Mouse (Mus musculus) left cerebral cortex, postnatal 4 days (tissue): Measurements from ENCODE around the gene Arv1. TPM values are rescaled to one million over a fixed set of nuclear protein-coding genes. Genes with fewer than 3 reads are reported as not detected.
A peak's percentile ranks its signal among the peaks of the same experiment; 100 is the strongest.

Source experiments
- DNase-seq: peaks from one replicate; pipeline ENCODE4 v3.0.0-alpha.2; 2022
- intact Hi-C: fragments of 180-260 bp; cut with DNase I; formaldehyde crosslinking; loops from one replicate; pipeline ENCODE4 v1.15.1; 2025
- total RNA-seq, 2 experiments: library from RNA; stranded (reverse); gene quantifications; 2 replicates each; pipeline ENCODE4 v1.2.3; 2021

The Arv1 gene
- 10 to 100 TPM; 23.3 to 24.7 TPM for total RNA-seq

DNA sequence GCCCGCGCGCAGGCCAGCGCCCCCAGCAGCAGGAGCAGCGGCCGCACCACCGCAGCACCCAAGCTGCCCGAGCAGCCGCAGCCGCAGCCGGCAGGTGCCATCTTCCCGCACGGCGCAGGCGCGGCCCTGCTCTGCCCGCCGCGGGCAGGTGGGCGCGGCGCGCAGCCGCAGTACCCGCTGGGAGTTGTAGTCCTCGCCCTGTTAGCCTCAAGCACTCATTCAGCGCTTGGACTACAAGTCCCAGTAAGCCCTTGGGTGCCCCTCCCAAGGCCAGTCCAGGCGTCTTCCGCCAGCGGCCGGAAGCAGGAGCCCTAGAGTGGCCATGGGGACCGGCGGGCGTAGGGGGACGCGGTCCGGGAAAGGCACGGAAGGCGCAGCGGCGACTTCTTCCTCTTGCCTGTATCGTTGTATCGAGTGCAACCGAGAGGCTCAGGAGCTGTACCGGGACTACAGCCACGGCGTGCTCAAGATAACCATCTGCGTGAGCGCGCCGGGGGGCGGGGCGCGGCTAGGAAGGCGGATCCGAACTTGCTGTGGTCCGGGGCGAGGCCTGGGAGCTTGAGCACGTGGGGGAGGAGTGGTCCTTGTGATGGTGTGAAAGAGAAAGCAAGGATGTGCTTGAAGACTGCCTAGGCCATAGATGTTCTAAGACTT is at the start of gene Arv1, which contains the start of gene Ttc13:
Gene Arv1 (plus strand): TSS at position 278 of the 654 bp plus-strand sequence.
Gene Ttc13 (minus strand): TSS at position 122 of the 654 bp plus-strand sequence.
- DNase-seq: peak; percentile 97
- intact Hi-C loops: no loop called here

- intact Hi-C loops: no loop called here
- DNase-seq: no peak
Measured at GRCm38 (mm10) chr8:124672345-124672744, 49.6 kb upstream of the Arv1 start.

- peak; percentile 76 for DNase-seq
- intact Hi-C loops: no loop called here
Measured at GRCm38 (mm10) chr8:124676661-124677060, 45.3 kb upstream of the Arv1 start.

GRCm38 (mm10) chr8:124677078-124677477 is 44.9 kb upstream of the Arv1 start:
- intact Hi-C loops: no loop called here
- peak; percentile 71 for DNase-seq

DNA sequence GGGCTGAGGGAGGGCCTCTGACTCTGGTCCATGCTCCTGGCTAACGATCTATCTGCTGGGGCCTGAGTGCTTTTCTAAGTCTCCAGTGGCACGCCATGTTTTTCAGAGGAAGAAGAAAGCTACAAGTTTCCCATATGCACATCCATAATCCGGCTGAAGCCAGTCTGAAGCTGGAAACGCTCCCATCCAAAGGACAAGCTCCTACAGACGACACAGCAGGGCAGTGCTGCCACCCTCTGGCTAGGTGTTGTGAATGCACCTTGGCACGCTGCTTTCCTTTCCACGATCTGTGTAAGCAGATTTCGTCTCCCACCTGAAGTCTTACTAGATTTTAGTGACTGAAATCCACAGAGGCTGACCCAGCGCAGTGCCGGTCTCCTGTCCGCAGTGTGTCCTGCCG is 44.5 kb upstream of the Arv1 start:
- intact Hi-C loops: no loop called here
- DNase-seq: peak; percentile 93

- no peak for DNase-seq
- intact Hi-C loops: loop anchor here (2.0 kb wide), 1 partner anchor 63 kb away; no protein-coding TSS in a partner anchor
Measured at GRCm38 (mm10) chr8:124678246-124678645, 43.7 kb upstream of the Arv1 start.

- intact Hi-C loops: loop anchor here (5.0 kb wide), 1 partner anchor 134 kb away; no protein-coding TSS in a partner anchor
- DNase-seq: no peak
Measured at GRCm38 (mm10) chr8:124681077-124681791, 40.7 kb upstream of the Arv1 start.

DNA sequence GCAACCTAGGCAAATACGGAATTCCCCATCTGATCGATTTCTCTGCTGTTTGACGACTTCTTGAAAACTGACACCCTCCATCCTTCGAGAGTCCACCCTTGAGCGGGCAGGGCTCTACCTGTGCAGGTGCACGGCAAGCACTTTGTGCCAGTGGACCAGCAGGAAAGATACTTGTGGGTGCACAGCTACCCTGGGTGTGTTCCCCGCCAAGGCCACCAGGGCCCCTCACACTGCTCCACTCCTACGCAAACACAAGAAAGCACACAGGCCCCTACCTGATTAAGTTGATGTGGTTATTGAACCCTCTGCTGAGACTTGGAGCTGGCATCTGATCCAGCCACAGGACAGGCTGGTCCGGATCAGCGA is 40.2 kb upstream of the Arv1 start:
- intact Hi-C loops: loop anchor here (5.0 kb wide), 1 partner anchor 134 kb away; no protein-coding TSS in a partner anchor
- no peak for DNase-seq

DNA sequence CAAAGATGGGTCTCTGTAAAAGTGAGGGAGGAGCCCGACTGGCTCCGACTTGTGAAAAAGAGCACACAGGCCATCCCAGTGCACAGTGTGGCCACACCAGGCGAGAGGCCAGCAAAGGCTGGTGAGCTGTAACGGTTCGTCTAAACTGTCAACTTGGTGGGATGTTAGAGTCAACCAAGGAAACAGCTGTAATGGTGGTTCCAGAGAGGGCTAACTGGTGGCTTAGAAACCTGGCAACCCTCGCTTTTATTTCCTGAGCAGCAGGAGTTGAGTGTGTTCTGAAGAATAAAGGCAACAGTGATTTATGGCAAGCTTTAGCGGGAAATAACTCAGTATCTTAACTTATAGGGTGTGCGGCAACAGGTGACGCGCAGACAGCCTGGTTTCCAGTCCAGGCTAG is 39.7 kb upstream of the Arv1 start:
- intact Hi-C loops: loop anchor here (5.0 kb wide), 1 partner anchor 135 kb away; no protein-coding TSS in a partner anchor
- DNase-seq: no peak

GRCm38 (mm10) chr8:124688899-124689298 is 33.0 kb upstream of the Arv1 start:
- intact Hi-C loops: no loop called here
- no peak for DNase-seq

DNA sequence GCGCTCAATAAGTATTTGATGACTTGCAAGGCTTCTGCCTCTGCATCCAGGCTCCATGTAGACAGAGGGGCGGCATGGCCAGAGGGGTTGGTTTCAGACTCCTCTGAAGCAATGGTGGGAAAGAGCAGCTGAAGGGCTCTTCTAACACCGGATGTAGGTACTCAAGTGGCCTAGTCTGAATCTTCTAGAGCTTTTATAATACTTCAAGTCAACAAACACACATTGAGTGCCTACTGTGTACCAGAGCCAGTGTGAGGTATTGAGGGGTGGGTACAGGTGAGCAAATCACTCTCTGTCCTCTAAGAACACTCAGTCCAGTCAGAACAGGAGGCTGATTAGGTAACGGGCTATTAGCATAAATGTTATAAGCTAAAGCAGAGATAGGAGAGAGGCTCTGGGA is 30.2 kb upstream of the Arv1 start:
- intact Hi-C loops: no loop called here
- DNase-seq: no peak

DNA sequence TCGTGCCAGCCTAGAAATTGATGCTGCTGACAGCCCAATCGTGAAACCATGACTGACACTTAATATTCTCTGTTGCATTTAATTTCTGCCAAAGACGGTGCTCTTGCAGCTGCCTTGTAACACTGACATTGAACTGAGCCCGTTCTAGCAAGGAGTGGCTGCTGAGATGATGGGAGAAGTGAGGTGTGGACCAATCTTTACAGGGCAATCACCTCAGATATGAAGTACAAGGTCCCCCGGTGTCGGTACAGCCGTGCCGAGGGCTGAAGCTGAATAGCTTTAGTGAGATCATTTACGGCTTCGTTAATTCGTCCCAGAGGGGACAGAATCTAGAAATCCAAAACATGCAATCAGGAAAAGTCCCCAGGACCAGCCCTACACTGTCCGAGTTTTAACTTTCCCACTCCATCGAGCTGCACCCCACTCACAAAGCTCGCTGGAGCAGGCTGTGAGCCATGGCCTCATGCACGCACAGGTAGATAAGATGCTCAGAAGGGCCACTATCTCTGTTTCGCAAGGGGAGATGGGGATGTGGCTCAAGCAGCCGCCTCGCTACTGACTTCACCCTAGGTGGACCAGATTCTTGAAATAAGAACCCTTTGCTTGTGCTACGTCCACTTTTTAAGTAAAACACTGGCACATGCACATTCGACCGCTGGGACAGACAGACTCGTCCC is 26.4 kb upstream of the Arv1 start:
- intact Hi-C loops: no loop called here
- no peak for DNase-seq

DNA sequence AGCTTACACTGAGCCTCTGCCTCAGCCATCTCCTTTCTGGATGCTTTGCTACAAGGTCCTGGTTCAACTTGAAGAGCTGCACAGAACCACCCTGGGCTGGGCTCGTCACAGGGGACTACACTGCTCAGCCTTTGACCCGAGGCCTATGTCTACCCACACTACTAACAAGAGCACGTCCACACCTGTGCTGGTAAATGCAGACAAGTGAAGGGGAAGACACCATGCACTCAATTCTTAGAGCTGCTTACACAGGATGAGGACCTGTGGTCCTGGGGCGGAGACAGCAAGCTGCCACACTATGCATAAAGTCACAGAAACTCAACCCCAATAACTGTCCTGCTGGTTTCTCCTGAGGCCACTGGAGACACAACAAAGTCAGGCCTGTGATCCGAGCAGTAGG is 21.7 kb upstream of the Arv1 start:
- intact Hi-C loops: no loop called here
- DNase-seq: no peak

DNA sequence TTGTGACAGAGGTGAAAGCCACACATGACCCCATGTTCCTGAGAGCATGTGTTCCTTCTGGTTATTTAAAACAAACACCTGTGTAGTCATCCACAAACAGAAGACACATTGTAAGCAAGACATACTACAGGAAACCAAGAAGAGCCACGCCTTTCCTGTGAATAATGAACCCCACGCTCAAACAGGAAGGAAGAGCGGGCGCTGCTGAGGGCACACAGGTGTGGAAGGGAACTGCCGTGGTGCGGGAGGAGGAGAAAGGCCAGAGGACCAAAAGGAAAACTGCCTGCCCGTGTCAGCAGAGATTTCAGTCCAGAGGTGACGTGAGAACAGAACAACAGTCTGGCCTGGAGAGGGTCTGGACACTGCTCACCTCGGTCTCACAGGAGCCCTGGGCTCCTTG is 20.9 kb upstream of the Arv1 start:
- DNase-seq: no peak
- intact Hi-C loops: no loop called here

GRCm38 (mm10) chr8:124702183-124702582 is 19.8 kb upstream of the Arv1 start:
- no peak for DNase-seq
- intact Hi-C loops: no loop called here

- DNase-seq: no peak
- intact Hi-C loops: no loop called here
Measured at GRCm38 (mm10) chr8:124703526-124703925, 18.4 kb upstream of the Arv1 start.

DNA sequence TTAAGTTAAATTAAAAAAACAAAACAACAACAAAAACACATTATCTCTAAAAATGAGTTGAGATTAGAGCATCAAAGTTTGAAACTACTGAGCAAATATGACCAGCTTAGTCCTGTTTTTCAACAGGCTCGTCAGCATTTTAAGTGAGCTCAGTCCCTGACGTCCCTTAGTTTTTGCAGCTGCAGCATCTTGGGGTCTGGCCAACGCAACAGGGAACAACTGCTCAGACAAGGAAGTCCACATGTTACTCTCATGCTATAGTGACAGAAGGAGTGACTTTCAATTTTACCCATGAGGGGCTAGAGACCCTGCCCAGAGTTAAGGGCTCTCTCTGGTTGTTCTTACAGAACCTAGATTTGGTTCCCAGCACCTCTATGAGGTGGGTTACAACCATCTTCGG is 17.6 kb upstream of the Arv1 start:
- no peak for DNase-seq
- intact Hi-C loops: no loop called here

DNA sequence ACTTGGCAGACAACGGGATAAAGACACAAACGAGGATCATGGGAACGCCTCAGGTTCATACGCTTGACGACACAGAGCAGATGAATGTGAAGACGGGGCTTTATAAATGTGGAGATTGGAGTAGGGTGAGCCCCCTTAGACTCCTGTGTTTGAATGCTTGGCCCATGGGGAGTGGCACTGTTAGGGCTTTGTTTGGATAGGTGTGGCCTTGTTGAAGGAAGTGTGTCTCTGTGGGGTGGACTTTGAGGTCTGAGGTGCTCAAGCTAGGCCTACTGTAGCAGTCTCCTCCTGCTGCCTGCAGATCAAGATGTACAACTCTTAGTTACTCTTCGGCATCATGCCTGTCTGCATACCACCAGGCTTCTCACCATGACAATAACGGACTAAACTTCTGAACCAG is 16.1 kb upstream of the Arv1 start:
- DNase-seq: no peak
- intact Hi-C loops: no loop called here

DNA sequence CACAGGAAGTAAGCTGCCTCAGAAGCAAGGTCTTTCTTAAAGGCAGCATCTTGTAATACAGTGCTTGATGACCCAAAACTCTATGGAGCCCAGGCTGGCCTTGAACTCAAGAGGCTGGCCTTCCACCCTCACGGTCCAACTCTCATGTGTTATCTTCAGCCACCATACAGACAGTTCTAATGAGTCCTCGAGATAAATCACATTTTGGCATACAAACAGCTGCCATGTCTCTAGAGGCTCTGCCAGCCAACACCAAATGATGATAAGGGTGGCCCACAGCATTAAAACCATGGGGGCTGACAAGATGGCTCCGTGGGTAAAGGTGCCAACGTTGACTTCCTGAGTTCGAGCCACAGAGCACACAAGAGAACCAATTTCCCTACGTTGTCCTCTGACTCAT is 8.7 kb upstream of the Arv1 start:
- intact Hi-C loops: no loop called here
- no peak for DNase-seq

- no peak for DNase-seq
- intact Hi-C loops: no loop called here
Measured at GRCm38 (mm10) chr8:124715736-124716135, 6.2 kb upstream of the Arv1 start.

GRCm38 (mm10) chr8:124720133-124720532 is 1.8 kb upstream of the Arv1 start:
- DNase-seq: no peak
- intact Hi-C loops: no loop called here
